Mouse (Mus musculus) CH12.LX (cell line): ENCODE measurements around the gene Epha6. TPM values are rescaled to one million over a fixed set of nuclear protein-coding genes. Genes with fewer than 3 reads are reported as not detected.

Source experiments
- DNase-seq: peaks from one replicate; pipeline ENCODE4 v3.0.0-alpha.2; 2013; ENCODE audit errors: extremely low read depth
- H3K27ac ChIP-seq: 2 replicates; pipeline ENCODE4 v1.5.1; 2012; ENCODE audit warnings: low read depth, mild to moderate bottlenecking, control low read depth, moderate library complexity; ENCODE audit not compliant: insufficient read depth
- H3K27me3 ChIP-seq: replicated peaks from 2 replicates; pipeline ENCODE3; 2012; ENCODE audit warnings: inconsistent platforms
- H3K36me3 ChIP-seq, 2 experiments: replicated peaks in 1 of 2; 2 replicates each; pipeline versions ENCODE3 to v1.6.1; 2012; ENCODE audit warnings: inconsistent platforms in 1 of 2, low read length in 1 of 2, mild to moderate bottlenecking in 1 of 2, mixed read lengths in 1 of 2, moderate library complexity in 1 of 2; ENCODE audit not compliant: control insufficient read depth in 1 of 2, insufficient read depth in 1 of 2
- H3K4me1 ChIP-seq, 2 experiments: 2 replicates each; pipeline ENCODE4 v1.6.1; 2012; ENCODE audit warnings: inconsistent platforms in 1 of 2, moderate library complexity in 1 of 2; ENCODE audit not compliant: insufficient read depth in 2 of 2, control insufficient read depth in 1 of 2
- H3K4me2 ChIP-seq: 2 replicates; pipeline ENCODE4 v1.6.1; 2012; ENCODE audit warnings: low read depth, mild to moderate bottlenecking, control low read depth; ENCODE audit not compliant: poor library complexity, insufficient read depth, severe bottlenecking
- H3K4me3 ChIP-seq, 3 experiments: fragments of 150-350 bp in 1 of 3; sonication (generic) in 1 of 3; replicated peaks in 1 of 3; 2 replicates each; pipeline versions ENCODE3 to v1.5.1; 2011 to 2012; ENCODE audit warnings: low read depth in 2 of 3, low read length in 2 of 3, mild to moderate bottlenecking in 2 of 3, moderate library complexity in 2 of 3, control low read depth in 1 of 3, improper control_type of control experiment in 1 of 3, inconsistent platforms in 1 of 3, mixed read lengths in 1 of 3; ENCODE audit not compliant: poor library complexity in 1 of 3
- H3K79me2 ChIP-seq: replicated peaks from 2 replicates; pipeline ENCODE4 v1.6.1; 2012; ENCODE audit warnings: mild to moderate bottlenecking, moderate library complexity; ENCODE audit not compliant: control insufficient read depth, poor library complexity, insufficient read depth, severe bottlenecking; ENCODE audit errors: extremely low read depth
- H3K9ac ChIP-seq: 2 replicates; pipeline ENCODE4 v1.6.1; 2012; ENCODE audit warnings: low read depth, mild to moderate bottlenecking, control low read depth, moderate library complexity; ENCODE audit not compliant: insufficient read depth
- H3K9me3 ChIP-seq: replicated peaks from 2 replicates; pipeline ENCODE3; 2012; ENCODE audit warnings: low read length, inconsistent platforms, mixed read lengths
- BHLHE40 ChIP-seq: IDR thresholded peaks from 2 replicates; pipeline ENCODE4 v1.6.1; 2011; ENCODE audit warnings: mild to moderate bottlenecking, low read depth, low read length, improper control_type of control experiment
- CHD1 ChIP-seq: IDR thresholded peaks from 2 replicates; pipeline ENCODE4 v1.6.1; 2012; ENCODE audit warnings: low read depth, low read length, improper control_type of control experiment, inconsistent platforms
- CHD2 ChIP-seq: IDR thresholded peaks from 2 replicates; pipeline ENCODE4 v1.6.1; 2011; ENCODE audit warnings: low read length, improper control_type of control experiment
- CTCF ChIP-seq, 2 experiments: IDR thresholded peaks in 1 of 2; conservative IDR thresholded peaks in 1 of 2; 2 replicates each; pipeline ENCODE4 v1.5.1; 2011 to 2012; ENCODE audit warnings: low read depth in 2 of 2, low read length in 2 of 2, improper control_type of control experiment in 1 of 2, inconsistent platforms in 1 of 2, mild to moderate bottlenecking in 1 of 2, moderate library complexity in 1 of 2
- ELF1 ChIP-seq: IDR thresholded peaks from 2 replicates; pipeline ENCODE4 v1.6.1; 2014; ENCODE audit warnings: low read depth, mild to moderate bottlenecking, inconsistent platforms, low read length, improper control_type of control experiment
- ETS1 ChIP-seq: conservative IDR thresholded peaks from 2 replicates; pipeline ENCODE4 v1.6.1; 2012; ENCODE audit warnings: low read depth, mild to moderate bottlenecking, inconsistent platforms, low read length, improper control_type of control experiment, moderate library complexity
- GABPA ChIP-seq: IDR thresholded peaks from 2 replicates; pipeline ENCODE4 v1.6.1; 2012; ENCODE audit warnings: low read depth, low read length, improper control_type of control experiment, inconsistent platforms; ENCODE audit not compliant: insufficient replicate concordance
- IRF4 ChIP-seq: IDR thresholded peaks from 2 replicates; pipeline ENCODE4 v1.6.1; 2014; ENCODE audit warnings: low read depth, mild to moderate bottlenecking, inconsistent platforms, low read length, improper control_type of control experiment
- JUN ChIP-seq: IDR thresholded peaks from 2 replicates; pipeline ENCODE4 v1.6.1; 2011; ENCODE audit warnings: low read depth, mild to moderate bottlenecking, low read length, improper control_type of control experiment, moderate library complexity; ENCODE audit not compliant: insufficient read depth
- JUND ChIP-seq: conservative IDR thresholded peaks from 2 replicates; pipeline ENCODE4 v1.6.1; 2011; ENCODE audit warnings: low read depth, low read length, improper control_type of control experiment
- KAT2A ChIP-seq: IDR thresholded peaks from 2 replicates; pipeline ENCODE4 v1.6.1; 2012; ENCODE audit warnings: low read length, improper control_type of control experiment, inconsistent platforms; ENCODE audit not compliant: insufficient replicate concordance
- MAFK ChIP-seq: IDR thresholded peaks from 2 replicates; pipeline ENCODE4 v1.6.1; 2011; ENCODE audit warnings: low read length, improper control_type of control experiment; ENCODE audit not compliant: insufficient replicate concordance
- NRF1 ChIP-seq: IDR thresholded peaks from 2 replicates; pipeline ENCODE4 v1.6.1; 2014; ENCODE audit warnings: low read depth, mild to moderate bottlenecking, inconsistent platforms, low read length, improper control_type of control experiment, moderate library complexity
- PAX5 ChIP-seq: IDR thresholded peaks from 2 replicates; pipeline ENCODE4 v1.6.1; 2012; ENCODE audit warnings: low read length, inconsistent platforms, mixed read lengths
- POLR2A ChIP-seq: IDR thresholded peaks from 2 replicates; pipeline ENCODE4 v1.6.1; 2011; ENCODE audit warnings: low read depth, mild to moderate bottlenecking, improper control_type of control experiment, low read length
- RCOR1 ChIP-seq: conservative IDR thresholded peaks from 2 replicates; pipeline ENCODE4 v1.6.1; 2012; ENCODE audit warnings: low read depth, mild to moderate bottlenecking, inconsistent platforms, low read length, improper control_type of control experiment
- SMC3 ChIP-seq: IDR thresholded peaks from 2 replicates; pipeline ENCODE4 v1.6.1; 2011; ENCODE audit warnings: low read depth, low read length, improper control_type of control experiment
- TBP ChIP-seq: conservative IDR thresholded peaks from 2 replicates; pipeline ENCODE4 v1.6.1; 2011; ENCODE audit warnings: low read depth, low read length, improper control_type of control experiment
- TCF12 ChIP-seq: IDR thresholded peaks from 2 replicates; pipeline ENCODE4 v1.6.1; 2014; ENCODE audit warnings: low read depth, mild to moderate bottlenecking, inconsistent platforms, low read length, improper control_type of control experiment
- UBTF ChIP-seq: IDR thresholded peaks from 2 replicates; pipeline ENCODE4 v1.6.1; 2012; ENCODE audit warnings: low read depth, mild to moderate bottlenecking, inconsistent platforms, low read length, improper control_type of control experiment, moderate library complexity
- USF1 ChIP-seq: IDR thresholded peaks from 2 replicates; pipeline ENCODE4 v1.6.1; 2014; ENCODE audit warnings: low read depth, mild to moderate bottlenecking, inconsistent platforms, low read length, improper control_type of control experiment
- USF2 ChIP-seq: conservative IDR thresholded peaks from 2 replicates; pipeline ENCODE4 v1.6.1; 2011; ENCODE audit warnings: low read depth, low read length, improper control_type of control experiment
- ZC3H11A ChIP-seq: IDR thresholded peaks from 2 replicates; pipeline ENCODE4 v1.6.1; 2012; ENCODE audit warnings: low read depth, mild to moderate bottlenecking, inconsistent platforms, low read length, improper control_type of control experiment
- ZKSCAN1 ChIP-seq: IDR thresholded peaks from 2 replicates; pipeline ENCODE4 v1.6.1; 2012; ENCODE audit warnings: low read depth, inconsistent platforms, low read length, improper control_type of control experiment, borderline replicate concordance
- dilution Hi-C: fragments of 300-500 bp; cut with MboI; formaldehyde crosslinking; loops from 2 replicates; pipeline ENCODE4 v1.14.3; 2020; ENCODE audit warnings: low sequenced_read_pairs; ENCODE audit not compliant: extremely low pct_unique_long_range_greater_than_20kb, extremely low pct_ligation_motif_present
- in situ Hi-C: fragments of 300-500 bp; cut with MboI; formaldehyde crosslinking; loops from 3 replicates; pipeline ENCODE4 v1.14.3; 2019; ENCODE audit warnings: low sequenced_read_pairs, low pct_ligation_motif_present, low pct_unique_long_range_greater_than_20kb, mixed read lengths
- polyA plus RNA-seq: library from polyadenylated mRNA; unstranded; fragments of >175 nt; gene quantifications from 2 replicates; pipeline ENCODE4 v1.2.1, GENCODE M21; 2012; ENCODE audit warnings: low read depth; ENCODE audit not compliant: insufficient read length
- total RNA-seq, 2 experiments: library from RNA; depleted of rRNA; stranded (reverse); fragments of 300-350 nt in 1 of 2; fragments of >200 nt in 1 of 2; gene quantifications; 2 replicates each; pipeline ENCODE4 v1.2.3; 2012 to 2014

Gene Epha6
- total and polyA plus RNA-seq, 3 experiments = not detected

DNA sequence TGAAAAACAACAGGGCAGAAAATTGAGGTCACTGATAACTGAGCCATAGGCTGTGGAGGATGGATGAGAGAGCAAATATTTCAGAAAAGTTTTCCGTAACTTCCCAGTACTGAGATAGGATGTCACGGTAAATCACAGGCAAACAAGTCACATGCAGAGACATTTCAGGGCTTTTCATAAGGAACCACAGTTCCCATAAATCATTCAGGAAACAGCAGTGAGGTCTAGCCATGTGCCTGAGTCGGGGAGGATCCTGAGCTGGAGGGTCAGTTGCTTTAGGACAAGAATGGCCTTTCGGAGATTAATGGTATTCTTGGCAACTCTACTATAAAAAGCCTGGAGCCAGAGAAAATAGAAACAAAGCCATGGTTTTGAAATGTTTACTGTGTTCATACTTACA, 889.8 kb downstream of the Epha6 start:
- Histone ChIP-seq H3K36me3 (no peaks in the 10 kb centered on the region), H3K27me3 (no peaks in the 10 kb centered on the region), H3K27ac (no peak overlapping the region), H3K4me2 (no peak overlapping the region), H3K79me2 (no peaks in the 10 kb centered on the region), H3K4me1 (no peaks in the 10 kb centered on the region), H3K4me3 (no peak overlapping the region), H3K9ac (no peak overlapping the region), H3K9me3 (no peaks in the 10 kb centered on the region)
- dilution Hi-C loops (no loop called here), in situ Hi-C loops (no loop called here)
- TF ChIP-seq TCF12 (no peak), CTCF (conservative IDR thresholded peaks at IDR 0.05 in 1 of 2, IDR thresholded peaks at IDR 0.05 in 1 of 2; ENCODE audit: low read depth in 2 of 2, low read length in 2 of 2) (no peak), ZKSCAN1 (no peak), ZC3H11A (no peak), TBP (no peak), JUN (no peak), NRF1 (no peak), PAX5 (no peak), CHD1 (no peak), IRF4 (no peak), MAFK (no peak), BHLHE40 (no peak), ELF1 (no peak)
- DNase-seq = no peak

- Histone ChIP-seq H3K4me1 (no peaks in the 10 kb centered on the region), H3K4me2 (no peak overlapping the region), H3K9me3 (no peaks in the 10 kb centered on the region), H3K27ac (no peak overlapping the region), H3K9ac (no peak overlapping the region)
- dilution Hi-C loops = no loop called here
- in situ Hi-C loops = no loop called here
- no peak for TF ChIP-seq JUN
- TF ChIP-seq USF2 = no peak
- no peak for TF ChIP-seq JUND
- no peak for TF ChIP-seq GABPA
- TF ChIP-seq IRF4 = no peak
- TF ChIP-seq UBTF = no peak
- no peak for TF ChIP-seq CHD1
- no peak for TF ChIP-seq SMC3
- TF ChIP-seq CHD2 = no peak
- no peak for TF ChIP-seq USF1
- no peak for TF ChIP-seq CTCF (conservative IDR thresholded peaks at IDR 0.05 in 1 of 2, IDR thresholded peaks at IDR 0.05 in 1 of 2; ENCODE audit: low read depth in 2 of 2, low read length in 2 of 2)
- TF ChIP-seq ETS1 = no peak
- no peak for TF ChIP-seq KAT2A
- TF ChIP-seq ZC3H11A = no peak
- no peak for TF ChIP-seq ZKSCAN1
- no peak for TF ChIP-seq RCOR1
- TF ChIP-seq POLR2A = no peak
- TF ChIP-seq, all 38 proteins: peak for 0
- no peak overlapping the region for H3K4me3 ChIP-seq
- H3K27me3 ChIP-seq = no peaks in the 10 kb centered on the region
- DNase-seq = no peak
- no peaks in the 10 kb centered on the region for H3K36me3 ChIP-seq
- H3K79me2 ChIP-seq = no peaks in the 10 kb centered on the region
Measured at GRCm38 (mm10) chr16:59693230-59693629, 912.1 kb downstream of the Epha6 start.
